Mouse (Mus musculus): Measurements from ENCODE around the gene Lrrc4. TPM values are rescaled to one million over a fixed set of nuclear protein-coding genes. Genes with fewer than 3 reads are reported as not detected.

Lrrc4 gene
- total RNA-seq, 2 experiments from 2014 or later, result 108 to 117 TPM

GRCm38 (mm10) chr6:28733884-28734647 lies 97.5 kb downstream of the Lrrc4 start:
- no peak for DNase-seq (ENCODE audit: low spot score in 2 of 2)

GRCm38 (mm10) chr6:28731246-28731645 lies 100.3 kb downstream of the Lrrc4 start:
- no peak for DNase-seq (ENCODE audit: low spot score in 2 of 2)

GRCm38 (mm10) chr6:28729649-28730048 lies 101.9 kb downstream of the Lrrc4 start:
- no peak for DNase-seq (ENCODE audit: low spot score in 2 of 2)

- no peak for DNase-seq (ENCODE audit: low spot score in 2 of 2)
Observed at GRCm38 (mm10) chr6:28729236-28729635, 102.3 kb downstream of the Lrrc4 start.

GRCm38 (mm10) chr6:28724776-28725175 lies 106.8 kb downstream of the Lrrc4 start:
- no peak for DNase-seq (ENCODE audit: low spot score in 2 of 2)

- DNase-seq (ENCODE audit: low spot score in 2 of 2), result no peak
Observed at GRCm38 (mm10) chr6:28723059-28723458, 108.5 kb downstream of the Lrrc4 start.

GRCm38 (mm10) chr6:28720391-28721171 lies 111.0 kb downstream of the Lrrc4 start:
- DNase-seq (ENCODE audit: low spot score in 2 of 2), result no peak

GRCm38 (mm10) chr6:28717845-28718237 lies 113.7 kb downstream of the Lrrc4 start:
- DNase-seq (ENCODE audit: low spot score in 2 of 2), result no peak

GRCm38 (mm10) chr6:28717203-28717844 lies 114.2 kb downstream of the Lrrc4 start:
- no peak for DNase-seq (ENCODE audit: low spot score in 2 of 2)

GRCm38 (mm10) chr6:28710035-28710434 lies 121.5 kb downstream of the Lrrc4 start:
- DNase-seq (ENCODE audit: low spot score in 2 of 2), result no peak

- DNase-seq (ENCODE audit: low spot score in 2 of 2), result no peak
Observed at GRCm38 (mm10) chr6:28706976-28707592, 124.5 kb downstream of the Lrrc4 start.

- DNase-seq (ENCODE audit: low spot score in 2 of 2), result no peak
Observed at GRCm38 (mm10) chr6:28706108-28706975, 125.2 kb downstream of the Lrrc4 start.

- peak; percentile 51 to 58 for DNase-seq (ENCODE audit: low spot score in 2 of 2)
Observed at GRCm38 (mm10) chr6:28705384-28706107, 126.0 kb downstream of the Lrrc4 start.

- no peak for DNase-seq (ENCODE audit: low spot score in 2 of 2)
Observed at GRCm38 (mm10) chr6:28704612-28705011, 126.9 kb downstream of the Lrrc4 start.

GRCm38 (mm10) chr6:28697214-28697613 lies 134.3 kb downstream of the Lrrc4 start:
- no peak for DNase-seq (ENCODE audit: low spot score in 2 of 2)

GRCm38 (mm10) chr6:28692659-28693058 lies 138.9 kb downstream of the Lrrc4 start:
- DNase-seq (ENCODE audit: low spot score in 2 of 2), result no peak

- DNase-seq (ENCODE audit: low spot score in 2 of 2), result no peak
Observed at GRCm38 (mm10) chr6:28687776-28688175, 143.8 kb downstream of the Lrrc4 start.

GRCm38 (mm10) chr6:28685745-28686144 lies 145.8 kb downstream of the Lrrc4 start:
- DNase-seq (ENCODE audit: low spot score in 2 of 2), result no peak

- no peak for DNase-seq (ENCODE audit: low spot score in 2 of 2)
Observed at GRCm38 (mm10) chr6:28685052-28685451, 146.5 kb downstream of the Lrrc4 start.
